Mouse (Mus musculus): ENCODE results near the gene Olfr514.

GRCm38 (mm10) chr7:108797205-108797933, 28.4 kb downstream of the Olfr514 start:
- TF ChIP-seq POLR2A (IDR thresholded peaks at IDR 0.05; ENCODE audit: borderline replicate concordance, insufficient read depth, low read length) (no peak), CTCF (IDR thresholded peaks at IDR 0.05; ENCODE audit: borderline replicate concordance, insufficient read depth, low read depth, low read length) (no peak)

Measured in cerebellum, adult 2 months (tissue).